Mouse (Mus musculus): ENCODE measurements at regions not wholly inside any gene's neighbourhood (a gene's known extent, or its start where the extent isn't known, plus 50 kb on each side); places are given as distances from the start of the nearest gene placed in this dataset.

- Histone ChIP-seq H3K27me3 (ENCODE audit: insufficient read depth, low read length) (no peaks in the 10 kb centered on the region), H3K4me3 (replicated peaks; ENCODE audit: low read depth, low read length) (no peak overlapping the region), H3K36me3 (ENCODE audit: insufficient read depth, low read length) (no peaks in the 10 kb centered on the region), H3K4me1 (replicated peaks; ENCODE audit: insufficient read depth, low read length) (no peaks in the 10 kb centered on the region), H3K9me3 (replicated peaks; ENCODE audit: low read length) (no peaks in the 10 kb centered on the region), H3K4me2 (ENCODE audit: low read length) (no peak overlapping the region), H3K27ac (no peak overlapping the region), H3K9ac (ENCODE audit: low read depth, low read length) (no peak overlapping the region)
- DNase-seq (ENCODE audit: low spot score): no peak
- TF ChIP-seq CTCF (IDR thresholded peaks at IDR 0.05; ENCODE audit: low read depth): no peak
- no peak for ATAC-seq (replicated peaks; ENCODE audit: low FRiP score, low read depth)
- WGBS: 61% methylated on average over 1 of the region's 1 CpGs
Measured at GRCm38 (mm10) chr6:107052180-107052579, 252.3 kb upstream of the Crbn start.

DNA sequence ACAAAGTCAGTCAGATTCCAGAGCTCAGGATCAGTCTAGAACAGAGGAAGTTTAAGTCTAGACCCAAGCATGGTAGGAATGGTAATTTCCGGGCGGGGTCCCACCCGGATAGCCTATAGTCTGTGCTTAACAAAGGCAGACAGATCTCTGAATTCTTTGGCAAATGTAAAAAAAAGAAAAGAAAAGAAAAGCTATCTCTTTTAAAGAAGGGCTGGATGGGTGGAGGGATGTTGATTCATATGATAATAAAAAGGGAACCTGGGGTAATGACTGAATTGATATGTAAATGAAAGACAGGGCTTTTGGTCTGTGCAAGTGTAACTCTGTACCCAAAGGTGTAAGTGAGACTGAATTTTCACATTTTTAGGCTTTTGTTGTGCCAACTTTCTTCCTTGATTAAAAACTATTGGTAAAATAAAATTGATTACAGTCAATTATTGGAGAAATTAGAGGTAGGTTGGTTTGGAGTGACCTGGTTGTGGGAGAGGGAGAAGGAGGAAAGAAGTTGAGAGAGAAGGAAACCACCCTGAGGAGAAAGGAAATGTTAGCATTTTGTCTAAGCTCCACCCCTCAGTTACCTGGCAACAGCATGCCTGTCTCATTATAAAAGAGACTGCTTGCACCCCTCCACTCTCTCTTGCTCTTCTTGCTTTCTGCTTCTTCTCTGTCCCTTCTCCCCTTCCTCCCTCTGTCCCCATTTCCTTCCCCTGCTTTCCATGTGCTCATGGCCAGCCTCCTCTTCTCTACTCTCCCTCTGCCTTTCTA is 259.3 kb upstream of the Crbn start:
- Histone ChIP-seq H3K9me3 (replicated peaks; ENCODE audit: low read length) (no peaks in the 10 kb centered on the region), H3K4me1 (replicated peaks; ENCODE audit: insufficient read depth, low read length) (no peaks in the 10 kb centered on the region), H3K9ac (ENCODE audit: low read depth, low read length) (no peak overlapping the region), H3K4me3 (replicated peaks; ENCODE audit: low read depth, low read length) (no peak overlapping the region), H3K4me2 (ENCODE audit: low read length) (no peak overlapping the region), H3K27ac (no peak overlapping the region), H3K27me3 (ENCODE audit: insufficient read depth, low read length) (no peaks in the 10 kb centered on the region), H3K36me3 (ENCODE audit: insufficient read depth, low read length) (no peaks in the 10 kb centered on the region)
- no peak for TF ChIP-seq CTCF (IDR thresholded peaks at IDR 0.05; ENCODE audit: low read depth)
- 88% methylated on average over 3 of the region's 3 CpGs for WGBS
- no peak for DNase-seq (ENCODE audit: low spot score)
- ATAC-seq (replicated peaks; ENCODE audit: low FRiP score, low read depth): no peak

GRCm38 (mm10) chr6:107062886-107063565 is 263.1 kb upstream of the Crbn start:
- TF ChIP-seq CTCF (IDR thresholded peaks at IDR 0.05; ENCODE audit: low read depth): no peak
- no peak overlapping the region for H3K4me2 ChIP-seq (ENCODE audit: low read length)

GRCm38 (mm10) chr6:107070441-107070840 is 270.6 kb upstream of the Crbn start:
- Histone ChIP-seq H3K27ac (no peak overlapping the region), H3K4me3 (replicated peaks; ENCODE audit: low read depth, low read length) (no peak overlapping the region), H3K27me3 (ENCODE audit: insufficient read depth, low read length) (no peaks in the 10 kb centered on the region), H3K4me2 (ENCODE audit: low read length) (no peak overlapping the region), H3K4me1 (replicated peaks; ENCODE audit: insufficient read depth, low read length) (no peaks in the 10 kb centered on the region), H3K9ac (ENCODE audit: low read depth, low read length) (no peak overlapping the region), H3K9me3 (replicated peaks; ENCODE audit: low read length) (no peaks in the 10 kb centered on the region), H3K36me3 (ENCODE audit: insufficient read depth, low read length) (no peaks in the 10 kb centered on the region)
- WGBS: 85% methylated on average over 7 of the region's 7 CpGs
- DNase-seq (ENCODE audit: low spot score) (no peak), ATAC-seq (replicated peaks; ENCODE audit: low FRiP score, low read depth) (no peak)
- TF ChIP-seq CTCF (IDR thresholded peaks at IDR 0.05; ENCODE audit: low read depth): no peak

More at GRCm38 (mm10) chr6:107062886-107063565, 263.1 kb upstream of the Crbn start:
- no peak for DNase-seq (ENCODE audit: low spot score)
- Histone ChIP-seq H3K9ac (ENCODE audit: low read depth, low read length) (no peak overlapping the region), H3K4me1 (replicated peaks; ENCODE audit: insufficient read depth, low read length) (no peaks in the 10 kb centered on the region), H3K27ac (no peak overlapping the region), H3K36me3 (ENCODE audit: insufficient read depth, low read length) (no peaks in the 10 kb centered on the region), H3K9me3 (replicated peaks; ENCODE audit: low read length) (no peaks in the 10 kb centered on the region), H3K27me3 (ENCODE audit: insufficient read depth, low read length) (no peaks in the 10 kb centered on the region), H3K4me3 (replicated peaks; ENCODE audit: low read depth, low read length) (no peak overlapping the region)
- WGBS: 78% methylated on average over 6 of the region's 6 CpGs
- no peak for ATAC-seq (replicated peaks; ENCODE audit: low FRiP score, low read depth)

DNA sequence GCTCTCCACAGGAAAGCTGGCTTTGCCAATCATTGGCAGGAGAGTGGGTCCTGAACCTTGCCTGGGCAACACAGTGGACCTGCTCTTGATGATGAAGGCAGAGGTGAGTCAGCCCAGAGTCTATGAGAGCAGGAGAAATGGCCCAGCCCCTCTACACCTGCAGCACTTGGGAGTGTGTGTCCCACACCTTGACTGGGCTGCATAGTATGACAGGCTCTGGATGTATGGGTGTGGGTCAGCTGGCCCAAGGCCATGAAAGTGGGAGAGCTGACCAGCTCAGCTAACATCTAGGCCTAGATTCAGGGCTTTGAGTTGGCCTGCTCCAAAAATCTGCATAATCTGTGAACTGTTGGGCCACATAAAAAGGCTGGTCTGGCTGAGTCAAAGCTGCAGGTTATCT is 292.7 kb upstream of the Crbn start:
- Histone ChIP-seq H3K9ac (ENCODE audit: low read depth, low read length) (no peak overlapping the region), H3K4me1 (replicated peaks; ENCODE audit: insufficient read depth, low read length) (no peaks in the 10 kb centered on the region), H3K4me2 (ENCODE audit: low read length) (no peak overlapping the region), H3K27me3 (ENCODE audit: insufficient read depth, low read length) (no peaks in the 10 kb centered on the region), H3K4me3 (replicated peaks; ENCODE audit: low read depth, low read length) (no peak overlapping the region), H3K9me3 (replicated peaks; ENCODE audit: low read length) (no peaks in the 10 kb centered on the region), H3K27ac (no peak overlapping the region), H3K36me3 (ENCODE audit: insufficient read depth, low read length) (no peaks in the 10 kb centered on the region)
- ATAC-seq (replicated peaks; ENCODE audit: low FRiP score, low read depth) (no peak), DNase-seq (ENCODE audit: low spot score) (no peak)
- no peak for TF ChIP-seq CTCF (IDR thresholded peaks at IDR 0.05; ENCODE audit: low read depth)

DNA sequence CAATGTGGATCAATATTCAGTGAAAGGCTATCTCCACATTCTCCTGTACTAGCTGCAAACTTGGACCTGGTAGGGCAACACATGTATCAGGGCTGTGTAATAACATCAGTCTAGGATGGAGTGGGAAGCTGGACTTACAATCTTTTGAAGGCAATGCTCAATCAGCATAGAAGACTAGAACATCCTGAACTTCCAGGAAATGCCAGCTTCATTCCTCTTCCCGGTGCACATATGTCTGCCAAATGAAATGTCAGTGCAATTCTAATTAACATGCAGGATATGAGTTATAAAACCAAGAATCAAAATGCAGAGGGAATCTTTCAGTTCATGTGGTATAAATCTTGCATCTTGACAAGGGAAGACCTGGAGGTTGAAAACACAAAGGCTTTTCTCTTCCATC is 328.8 kb upstream of the Crbn start:
- DNase-seq (ENCODE audit: low spot score) (no peak), ATAC-seq (replicated peaks; ENCODE audit: low FRiP score, low read depth) (no peak)
- no peaks in the 10 kb centered on the region for H3K27me3 ChIP-seq (ENCODE audit: insufficient read depth, low read length)
- no peaks in the 10 kb centered on the region for H3K4me1 ChIP-seq (replicated peaks; ENCODE audit: insufficient read depth, low read length)
- no peak overlapping the region for H3K4me2 ChIP-seq (ENCODE audit: low read length)
- H3K4me3 ChIP-seq (replicated peaks; ENCODE audit: low read depth, low read length): no peak overlapping the region
- 85% methylated on average over 1 of the region's 1 CpGs for WGBS
- no peak overlapping the region for H3K9ac ChIP-seq (ENCODE audit: low read depth, low read length)
- no peak overlapping the region for H3K27ac ChIP-seq
- no peaks in the 10 kb centered on the region for H3K36me3 ChIP-seq (ENCODE audit: insufficient read depth, low read length)
- TF ChIP-seq CTCF (IDR thresholded peaks at IDR 0.05; ENCODE audit: low read depth): no peak
- H3K9me3 ChIP-seq (replicated peaks; ENCODE audit: low read length): no peaks in the 10 kb centered on the region

Data from kidney, postnatal 0 days (tissue).